Mouse (Mus musculus): ENCODE data around the gene Smg6.
"Not testable (repeated sequence)": the region's sequence is repeated elsewhere in the genome, so short reads cannot be mapped to it uniquely, and the experiment has no call there.

Smg6 gene

GRCm38 (mm10) chr11:74994856-74995255 lies 69.2 kb downstream of the Smg6 start:
- DNase-seq (ENCODE audit: low spot score in 2 of 2), result no peak

- DNase-seq (ENCODE audit: low spot score in 2 of 2), result no peak
Measured at GRCm38 (mm10) chr11:74996482-74996881, 70.9 kb downstream of the Smg6 start.

GRCm38 (mm10) chr11:75000869-75001653 lies 75.4 kb downstream of the Smg6 start:
- no peak for DNase-seq (ENCODE audit: low spot score in 2 of 2)

GRCm38 (mm10) chr11:75008270-75008669 lies 82.6 kb downstream of the Smg6 start:
- DNase-seq (ENCODE audit: low spot score in 2 of 2), result no peak

- DNase-seq (ENCODE audit: low spot score in 2 of 2), result not testable (repeated sequence)
Measured at GRCm38 (mm10) chr11:75009537-75009936, 83.9 kb downstream of the Smg6 start.

- peak in 1 of 2 experiments; percentile 45 for DNase-seq (ENCODE audit: low spot score in 2 of 2)
Measured at GRCm38 (mm10) chr11:75012997-75013694, 87.5 kb downstream of the Smg6 start.

- no peak for DNase-seq (ENCODE audit: low spot score in 2 of 2)
Measured at GRCm38 (mm10) chr11:75013764-75014695, 88.4 kb downstream of the Smg6 start.

- DNase-seq (ENCODE audit: low spot score in 2 of 2), result no peak
Measured at GRCm38 (mm10) chr11:75014816-75015215, 89.2 kb downstream of the Smg6 start.

- DNase-seq (ENCODE audit: low spot score in 2 of 2), result no peak
Measured at GRCm38 (mm10) chr11:75015453-75015871, 89.8 kb downstream of the Smg6 start.

- DNase-seq (ENCODE audit: low spot score in 2 of 2), result no peak
Measured at GRCm38 (mm10) chr11:75016309-75016860, 90.8 kb downstream of the Smg6 start.

- DNase-seq (ENCODE audit: low spot score in 2 of 2), result no peak
Measured at GRCm38 (mm10) chr11:75017831-75018230, 92.2 kb downstream of the Smg6 start.

GRCm38 (mm10) chr11:75026977-75027376 lies 101.4 kb downstream of the Smg6 start:
- DNase-seq (ENCODE audit: low spot score in 2 of 2), result no peak

- DNase-seq (ENCODE audit: low spot score in 2 of 2), result no peak
Measured at GRCm38 (mm10) chr11:75027616-75028015, 102.0 kb downstream of the Smg6 start.

GRCm38 (mm10) chr11:75031251-75031650 lies 105.6 kb downstream of the Smg6 start:
- DNase-seq (ENCODE audit: low spot score in 2 of 2), result no peak

GRCm38 (mm10) chr11:75032946-75033345 lies 107.3 kb downstream of the Smg6 start:
- no peak for DNase-seq (ENCODE audit: low spot score in 2 of 2)

GRCm38 (mm10) chr11:75033581-75034067 lies 108.0 kb downstream of the Smg6 start:
- DNase-seq (ENCODE audit: low spot score in 2 of 2), result no peak

GRCm38 (mm10) chr11:75034104-75034503 lies 108.5 kb downstream of the Smg6 start:
- DNase-seq (ENCODE audit: low spot score in 2 of 2), result no peak

GRCm38 (mm10) chr11:75044333-75044732 lies 118.7 kb downstream of the Smg6 start:
- no peak for DNase-seq (ENCODE audit: low spot score in 2 of 2)

GRCm38 (mm10) chr11:75045822-75046221 lies 120.2 kb downstream of the Smg6 start:
- DNase-seq (ENCODE audit: low spot score in 2 of 2), result no peak

GRCm38 (mm10) chr11:75046638-75047037 lies 121.0 kb downstream of the Smg6 start:
- DNase-seq (ENCODE audit: low spot score in 2 of 2), result no peak

- DNase-seq (ENCODE audit: low spot score in 2 of 2), result peak in 1 of 2 experiments; percentile 63
Measured at GRCm38 (mm10) chr11:75047066-75047465, 121.4 kb downstream of the Smg6 start.

Data from urinary bladder, adult 18-20 months (tissue).